Mouse (Mus musculus): ENCODE results near the gene Zfp367.

DNA sequence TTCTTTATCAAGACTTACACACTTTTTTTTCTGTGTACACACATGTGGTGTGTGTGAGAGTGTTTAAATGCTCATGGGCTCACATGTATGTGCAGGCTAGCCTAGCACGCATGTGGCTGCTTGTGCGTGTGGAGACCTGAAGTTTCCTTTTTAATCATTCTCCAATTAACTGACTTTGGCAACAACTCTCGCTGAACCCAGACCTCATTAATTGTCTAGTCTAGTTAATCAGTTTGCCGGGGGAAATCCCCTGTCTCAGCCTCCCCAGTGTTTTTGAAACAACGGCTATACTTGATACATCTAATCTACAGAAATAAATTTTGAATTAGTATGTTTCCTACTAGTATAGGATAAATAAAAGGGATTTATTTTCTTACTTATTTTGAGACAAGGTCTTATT lies 67.0 kb downstream of the Zfp367 start:
- TF ChIP-seq CTCF (IDR thresholded peaks at IDR 0.05) (no peak), EP300 (IDR thresholded peaks at IDR 0.05) (no peak)
